Mouse (Mus musculus): ENCODE data around the gene Rarres2.

DNA sequence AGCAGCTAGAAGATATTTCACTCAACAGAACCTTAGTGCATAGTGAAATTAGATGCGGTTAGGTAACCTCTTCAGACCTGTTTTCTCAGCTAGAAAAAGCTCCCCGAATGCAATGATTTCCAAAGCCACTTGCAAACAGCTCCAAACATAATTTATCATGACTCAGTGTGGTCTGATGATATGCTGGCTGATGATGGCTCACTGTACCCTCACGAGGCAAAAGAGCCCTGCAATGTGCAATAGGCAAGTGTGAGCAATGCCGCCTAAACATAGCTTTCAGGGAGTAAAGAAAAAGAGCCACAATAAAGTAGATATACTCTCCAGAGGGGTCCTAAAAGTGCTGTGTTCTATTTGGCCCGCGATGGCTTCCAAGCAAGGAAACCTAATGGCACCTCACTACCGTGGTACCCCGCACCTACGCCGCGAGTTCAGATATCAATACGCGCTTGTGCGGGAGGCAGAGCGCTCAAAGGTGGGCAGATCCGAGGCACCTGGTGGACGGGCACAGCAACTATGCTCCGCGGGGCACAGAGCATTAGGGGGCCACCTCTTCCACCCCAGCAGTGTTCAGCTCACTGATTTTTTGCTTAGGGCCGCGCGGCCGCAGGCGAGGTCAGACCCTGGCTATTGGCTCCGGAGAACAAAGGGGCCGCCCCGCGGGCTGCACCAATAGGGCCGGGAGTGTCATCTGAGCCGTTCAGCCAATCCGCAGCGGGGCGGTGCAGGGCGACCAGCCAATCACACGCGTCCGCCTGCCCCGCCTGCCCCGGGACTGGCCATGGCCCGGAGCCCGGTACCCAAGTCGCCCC, 28.9 kb upstream of the Rarres2 start, which contains the start of gene Zfp775:
- peak; percentile 61; the same call in 1 of the 2 replicates for TF ChIP-seq CHD2 (IDR thresholded peaks at IDR 0.05; ENCODE audit: low read depth, low read length)
- TF ChIP-seq MAFK (IDR thresholded peaks at IDR 0.05; ENCODE audit: insufficient read depth, low read depth, low read length) = no peak
- no peak for TF ChIP-seq ZNF384 (IDR thresholded peaks at IDR 0.05; ENCODE audit: low read depth, low read length)
- no peak for TF ChIP-seq ZC3H11A (IDR thresholded peaks at IDR 0.05; ENCODE audit: borderline replicate concordance, low read depth, low read length)

Measured in ES-E14 (cell line).